Mouse (Mus musculus): ENCODE data around the gene Tmem267. TPM values are rescaled to one million over a fixed set of nuclear protein-coding genes. Genes with fewer than 3 reads are reported as not detected.
A peak's percentile ranks its signal among the peaks of the same experiment; 100 is the strongest.
"Not testable (repeated sequence)": the region's sequence is repeated elsewhere in the genome, so short reads cannot be mapped to it uniquely, and the experiment has no call there.

Tmem267 gene
- 1.2 and 1.4 TPM in 2 replicates for polyA plus RNA-seq (2015; fragmentation: Nextera tagmentation; extraction: Ambion mirVana)

GRCm38 (mm10) chr13:119487880-119488580 is at the start of gene Tmem267, which contains the start of gene 3110070M22Rik:
Gene Tmem267, plus strand, starts transcription at chr13:119488039.
Gene 3110070M22Rik, minus strand, starts transcription at chr13:119488383.
- Histone ChIP-seq H3K27ac (no peak within 1 kb of the TSS), H3K9me3 (peaks cover 13% of the 10 kb centered on the region), H3K4me2 (peak within 1 kb of the TSS; percentile 28), H3K4me1 (no peaks in the 10 kb centered on the region), H3K36me3 (peaks cover 36% of the 10 kb centered on the region), H3K4me3 (no peak within 1 kb of the TSS), H3K27me3 (no peaks in the 10 kb centered on the region), H3K9ac (no peak within 1 kb of the TSS)
- ATAC-seq (ENCODE audit: insufficient number of reproducible peaks, low FRiP score, low TSS enrichment, low read depth): no peak
- WGBS: 80% methylated on average over 87 of the region's 87 CpGs

GRCm38 (mm10) chr13:119442244-119442643 is 45.6 kb upstream of the Tmem267 start:
- WGBS: 81% methylated on average over 1 of the region's 1 CpGs
- no peak overlapping the region for H3K27ac ChIP-seq
- peaks cover 52% of the 10 kb centered on the region for H3K36me3 ChIP-seq
- no peak for ATAC-seq (ENCODE audit: insufficient number of reproducible peaks, low FRiP score, low TSS enrichment, low read depth)
- no peak overlapping the region for H3K9ac ChIP-seq
- no peaks in the 10 kb centered on the region for H3K4me1 ChIP-seq
- no peak overlapping the region for H3K4me3 ChIP-seq
- no peaks in the 10 kb centered on the region for H3K27me3 ChIP-seq
- no peaks in the 10 kb centered on the region for H3K9me3 ChIP-seq
- no peak overlapping the region for H3K4me2 ChIP-seq

DNA sequence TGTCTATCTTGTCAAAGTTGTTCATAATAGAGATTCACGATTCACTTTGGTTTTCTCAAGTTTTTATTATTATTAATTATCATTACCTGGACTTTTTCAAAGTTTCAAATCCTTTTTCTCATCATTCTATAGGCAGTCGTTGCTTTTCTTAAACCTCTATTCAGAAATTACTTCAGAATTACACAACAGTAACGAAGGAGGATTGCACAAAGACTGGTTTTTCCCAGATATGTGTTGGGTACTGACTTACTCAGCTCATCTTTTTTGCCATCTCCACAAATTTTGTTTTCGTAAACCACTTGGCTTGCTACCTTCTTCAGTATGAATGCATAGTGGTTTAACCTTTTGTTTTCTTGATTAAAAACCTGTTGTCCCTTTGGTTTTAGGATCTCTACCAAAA is 34.3 kb upstream of the Tmem267 start:
- Histone ChIP-seq H3K9me3 (no peaks in the 10 kb centered on the region), H3K4me3 (no peak overlapping the region), H3K27ac (no peak overlapping the region), H3K9ac (no peak overlapping the region), H3K27me3 (no peaks in the 10 kb centered on the region), H3K36me3 (peaks cover 49% of the 10 kb centered on the region), H3K4me2 (no peak overlapping the region), H3K4me1 (no peaks in the 10 kb centered on the region)
- ATAC-seq (ENCODE audit: insufficient number of reproducible peaks, low FRiP score, low TSS enrichment, low read depth): no peak
- 89% methylated on average over 4 of the region's 4 CpGs for WGBS

DNA sequence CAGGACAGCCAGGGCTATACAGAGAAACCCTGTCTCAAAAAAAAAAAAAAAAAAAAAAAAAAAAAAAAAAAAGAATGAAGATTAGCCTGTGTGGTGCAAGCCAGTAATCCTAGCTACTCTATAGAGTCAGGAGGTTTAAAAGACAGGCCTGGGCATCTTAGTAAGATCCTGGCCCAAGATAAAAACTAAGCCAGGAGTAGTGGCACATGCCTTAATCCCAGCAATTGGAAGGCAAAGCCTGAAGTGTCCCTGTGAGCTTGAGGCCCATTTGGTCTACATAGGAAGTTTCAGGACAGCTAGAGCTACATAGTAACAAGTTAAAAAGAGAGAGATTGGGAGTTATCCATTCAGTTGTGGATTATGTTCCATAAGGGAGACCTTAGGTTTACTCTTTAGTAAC is 32.8 kb upstream of the Tmem267 start:
- no peak for ATAC-seq (ENCODE audit: insufficient number of reproducible peaks, low FRiP score, low TSS enrichment, low read depth)
- Histone ChIP-seq H3K9ac (no peak overlapping the region), H3K27ac (no peak overlapping the region), H3K36me3 (peaks cover 49% of the 10 kb centered on the region), H3K4me2 (no peak overlapping the region), H3K27me3 (no peaks in the 10 kb centered on the region), H3K4me3 (no peak overlapping the region), H3K4me1 (no peaks in the 10 kb centered on the region), H3K9me3 (no peaks in the 10 kb centered on the region)

GRCm38 (mm10) chr13:119456342-119456741 is 31.5 kb upstream of the Tmem267 start:
- Histone ChIP-seq H3K9ac (no peak overlapping the region), H3K27me3 (no peaks in the 10 kb centered on the region), H3K27ac (no peak overlapping the region), H3K9me3 (no peaks in the 10 kb centered on the region), H3K4me2 (no peak overlapping the region), H3K36me3 (peaks cover 37% of the 10 kb centered on the region), H3K4me1 (no peaks in the 10 kb centered on the region), H3K4me3 (no peak overlapping the region)
- 91% methylated on average over 7 of the region's 7 CpGs for WGBS
- no peak for ATAC-seq (ENCODE audit: insufficient number of reproducible peaks, low FRiP score, low TSS enrichment, low read depth)

DNA sequence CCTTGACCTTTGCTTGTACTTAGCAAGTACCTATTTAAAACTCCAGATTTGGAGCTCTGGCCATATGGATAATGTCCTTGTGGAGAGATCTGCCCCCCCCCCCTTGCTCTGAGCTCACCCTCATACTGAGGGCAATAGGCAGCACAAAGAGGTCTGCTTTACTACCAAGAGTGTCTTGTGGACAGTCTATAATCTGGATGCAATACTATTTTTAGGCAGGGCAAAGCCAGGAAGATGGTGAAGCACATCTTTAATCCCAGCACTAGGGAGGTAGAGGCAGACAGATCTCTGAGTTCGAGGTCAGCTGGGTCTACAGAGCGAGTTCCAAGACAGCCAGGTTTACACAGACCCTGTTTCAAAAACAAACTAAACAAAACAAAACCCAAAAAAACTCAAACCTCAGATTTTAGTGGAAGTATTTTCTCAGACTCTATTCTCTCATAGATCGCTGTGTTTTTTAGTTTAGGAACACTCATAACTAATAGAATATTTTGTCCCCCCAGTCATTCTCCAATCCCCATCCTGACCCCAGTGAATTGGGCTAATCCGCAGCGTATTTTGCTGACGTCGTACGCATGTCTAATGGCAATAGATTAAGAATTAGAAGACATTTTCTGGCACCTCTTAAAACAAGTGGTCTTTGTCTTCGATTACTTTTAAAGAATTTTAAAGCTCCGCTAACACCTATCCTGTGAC is 25.8 kb upstream of the Tmem267 start:
- no peak for ATAC-seq (ENCODE audit: insufficient number of reproducible peaks, low FRiP score, low TSS enrichment, low read depth)
- Histone ChIP-seq H3K27ac (peak overlapping the region; percentile 85), H3K36me3 (peaks cover 18% of the 10 kb centered on the region), H3K9ac (peak overlapping the region; percentile 66; the same call in 1 of the 2 replicates), H3K27me3 (no peaks in the 10 kb centered on the region), H3K9me3 (no peaks in the 10 kb centered on the region), H3K4me2 (peak overlapping the region; percentile 48), H3K4me1 (peaks cover 8% of the 10 kb centered on the region), H3K4me3 (peak overlapping the region; percentile 68)
- 7% methylated on average over 10 of the region's 10 CpGs for WGBS

DNA sequence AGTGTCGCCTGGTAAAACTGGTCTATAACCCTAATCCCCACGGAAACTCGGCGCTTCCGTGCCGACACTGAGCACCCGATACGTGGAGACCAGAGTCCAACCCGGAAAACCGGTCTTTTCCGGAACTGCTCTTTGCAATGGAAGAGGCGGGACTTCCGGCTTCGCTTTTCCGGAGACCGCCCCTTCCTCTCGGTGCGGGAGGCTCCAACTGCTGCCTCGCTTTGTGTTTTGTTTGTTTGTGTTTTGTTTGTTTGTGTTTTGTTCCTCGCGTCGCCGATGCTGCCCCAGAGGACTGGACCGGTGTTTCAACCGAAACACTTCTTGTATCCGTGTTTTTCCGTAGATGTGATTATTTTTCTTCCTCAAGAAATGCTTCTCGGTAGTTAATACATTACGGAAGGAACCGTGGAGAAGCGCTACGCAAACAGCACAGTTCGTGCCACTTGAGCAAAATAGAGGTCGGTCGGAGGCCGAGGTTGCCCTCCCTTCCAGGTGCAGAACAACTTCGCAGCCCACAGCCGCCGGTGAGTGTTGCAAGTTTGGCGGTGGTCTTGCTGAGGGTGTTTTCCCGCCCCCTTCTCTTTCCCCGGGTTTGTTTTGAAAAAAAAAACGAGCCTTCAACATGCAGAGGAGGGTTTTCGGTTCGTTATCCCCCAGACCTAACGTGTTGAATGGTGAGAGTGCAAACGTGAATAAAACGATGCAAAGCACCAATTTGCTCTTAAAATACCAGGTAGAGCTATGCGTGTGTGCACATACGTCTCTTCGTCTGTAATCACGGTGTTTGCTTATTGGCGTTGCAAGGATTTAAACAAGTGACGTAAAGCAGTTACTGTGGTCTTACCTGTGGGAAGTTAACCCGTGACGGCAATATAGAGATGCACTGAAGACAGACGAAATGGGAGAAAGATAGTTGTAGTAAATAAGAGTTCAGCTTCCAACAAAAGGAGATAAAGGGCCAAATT is 25.0 kb upstream of the Tmem267 start, which contains the start of gene 4833420G17Rik:
4833420G17Rik (plus strand) TSS at position 173 of the 965 bp plus-strand sequence.
- Histone ChIP-seq H3K4me3 (peak within 1 kb of the TSS; percentile 68), H3K27me3 (no peaks in the 10 kb centered on the region), H3K36me3 (peaks cover 21% of the 10 kb centered on the region), H3K9ac (peak within 1 kb of the TSS; percentile 66), H3K4me2 (peak within 1 kb of the TSS; percentile 55), H3K9me3 (no peaks in the 10 kb centered on the region), H3K4me1 (peaks cover 8% of the 10 kb centered on the region), H3K27ac (peak within 1 kb of the TSS; percentile 85)
- peak; percentile 88 for ATAC-seq (ENCODE audit: insufficient number of reproducible peaks, low FRiP score, low TSS enrichment, low read depth)
- WGBS: 7% methylated on average over 57 of the region's 57 CpGs

- Histone ChIP-seq H3K4me3 (no peak overlapping the region), H3K27me3 (no peaks in the 10 kb centered on the region), H3K9me3 (no peaks in the 10 kb centered on the region), H3K4me1 (no peaks in the 10 kb centered on the region), H3K36me3 (peaks cover 70% of the 10 kb centered on the region), H3K9ac (no peak overlapping the region), H3K4me2 (no peak overlapping the region), H3K27ac (no peak overlapping the region)
- 91% methylated on average over 9 of the region's 9 CpGs for WGBS
- ATAC-seq (ENCODE audit: insufficient number of reproducible peaks, low FRiP score, low TSS enrichment, low read depth): no peak
Observed at GRCm38 (mm10) chr13:119476631-119477030, 11.2 kb upstream of the Tmem267 start.

DNA sequence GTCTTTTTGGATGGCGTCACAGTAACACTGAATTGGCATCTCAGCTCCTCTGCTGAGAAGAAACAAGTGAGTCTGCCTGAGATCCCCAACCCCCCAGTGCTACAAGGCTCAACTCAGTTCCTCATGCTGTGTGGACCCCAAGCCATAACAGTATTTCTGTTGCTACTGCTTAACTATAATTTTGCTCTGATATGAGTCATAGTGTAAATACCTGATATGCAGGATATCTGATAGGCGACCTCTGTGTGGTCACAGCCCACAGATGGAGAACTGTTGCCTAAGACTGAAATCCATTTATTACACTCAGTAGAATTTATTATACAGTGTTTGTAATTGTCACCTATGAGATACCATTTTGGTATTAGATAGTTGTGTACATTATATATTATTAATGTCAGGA is 10.1 kb upstream of the Tmem267 start:
- ATAC-seq (ENCODE audit: insufficient number of reproducible peaks, low FRiP score, low TSS enrichment, low read depth): no peak
- Histone ChIP-seq H3K4me1 (no peaks in the 10 kb centered on the region), H3K4me3 (no peak overlapping the region), H3K27ac (no peak overlapping the region), H3K36me3 (peaks cover 60% of the 10 kb centered on the region), H3K9me3 (no peaks in the 10 kb centered on the region), H3K27me3 (no peaks in the 10 kb centered on the region), H3K9ac (no peak overlapping the region), H3K4me2 (no peak overlapping the region)
- WGBS: 92% methylated on average over 2 of the region's 2 CpGs

DNA sequence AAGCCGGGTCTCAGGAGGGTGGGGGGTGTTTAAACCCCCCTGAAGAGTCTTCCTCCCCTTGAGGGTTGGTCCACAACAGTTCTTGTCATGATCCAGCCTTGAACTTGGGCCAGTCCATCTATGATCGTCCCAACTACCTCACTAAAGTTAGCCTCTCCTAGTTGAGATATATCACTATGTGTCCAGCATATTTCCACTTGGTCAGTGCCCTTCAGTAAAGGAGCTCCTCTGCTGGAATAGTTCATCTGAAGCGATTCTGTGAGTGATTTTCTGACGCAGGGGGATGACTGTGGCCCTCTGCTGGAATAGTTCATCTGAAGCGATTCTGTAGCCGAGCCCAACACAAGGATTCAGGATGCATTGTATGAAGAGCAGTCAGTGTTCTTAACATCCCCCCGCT is 485 bp upstream of the Tmem267 start:
- Histone ChIP-seq H3K4me1 (no peaks in the 10 kb centered on the region), H3K9ac (no peak overlapping the region), H3K27me3 (no peaks in the 10 kb centered on the region), H3K36me3 (peaks cover 36% of the 10 kb centered on the region), H3K4me3 (no peak overlapping the region), H3K9me3 (peaks cover 13% of the 10 kb centered on the region), H3K27ac (no peak overlapping the region), H3K4me2 (peak overlapping the region; percentile 28)
- ATAC-seq (ENCODE audit: insufficient number of reproducible peaks, low FRiP score, low TSS enrichment, low read depth): no peak
- WGBS: 66% methylated on average over 7 of the region's 7 CpGs

DNA sequence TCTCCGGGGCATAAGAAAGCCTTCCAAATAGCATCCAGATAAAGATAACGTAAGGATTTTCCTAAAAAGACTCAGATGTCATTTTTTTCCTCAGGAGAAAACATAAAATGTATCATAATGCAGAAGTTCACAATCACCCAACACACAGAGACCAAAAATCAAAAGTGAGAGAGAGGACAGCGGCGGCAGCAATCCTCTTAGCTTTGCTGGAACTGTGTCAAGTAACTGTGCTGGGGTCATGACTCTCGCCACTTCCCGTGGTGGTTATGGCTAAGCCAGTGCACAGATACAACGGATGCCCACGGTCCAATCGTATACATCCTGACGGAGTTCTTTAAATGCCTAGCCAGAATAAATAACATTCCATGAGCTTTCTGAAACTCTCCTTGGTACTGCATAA is 4.2 kb downstream of the Tmem267 start:
- 91% methylated on average over 10 of the region's 10 CpGs for WGBS
- not testable (repeated sequence) for H3K4me3 ChIP-seq, H3K27ac ChIP-seq, H3K4me2 ChIP-seq, H3K9ac ChIP-seq, H3K27me3 ChIP-seq, H3K4me1 ChIP-seq, H3K36me3 ChIP-seq
- H3K9me3 ChIP-seq: peaks cover 18% of the 10 kb centered on the region
- 0 out of 2 replicates have a peak, but pooled peaks have one; percentile 3 for ATAC-seq (ENCODE audit: insufficient number of reproducible peaks, low FRiP score, low TSS enrichment, low read depth)

Measured in limb, embryonic 15.5 days (tissue).